Mouse (Mus musculus) effector memory CD4-positive, alpha-beta T cell, adult 5 months (primary cell): ENCODE data around the gene Rhot1. TPM values are rescaled to one million over a fixed set of nuclear protein-coding genes. Genes with fewer than 3 reads are reported as not detected.

Source experiments
- polyA plus RNA-seq: library from polyadenylated mRNA; unstranded; fragments of 100-300 nt; shearing (Covaris generic); gene quantifications from one replicate; pipeline ENCODE4 v1.2.1, GENCODE M21; 2017

Rhot1 gene
- 51.8 TPM for polyA plus RNA-seq

GRCm38 (mm10) chr11:80208860-80209800 is at the start of gene Rhot1:
TSS of gene Rhot1 (plus strand) at chr11:80209019.

DNA sequence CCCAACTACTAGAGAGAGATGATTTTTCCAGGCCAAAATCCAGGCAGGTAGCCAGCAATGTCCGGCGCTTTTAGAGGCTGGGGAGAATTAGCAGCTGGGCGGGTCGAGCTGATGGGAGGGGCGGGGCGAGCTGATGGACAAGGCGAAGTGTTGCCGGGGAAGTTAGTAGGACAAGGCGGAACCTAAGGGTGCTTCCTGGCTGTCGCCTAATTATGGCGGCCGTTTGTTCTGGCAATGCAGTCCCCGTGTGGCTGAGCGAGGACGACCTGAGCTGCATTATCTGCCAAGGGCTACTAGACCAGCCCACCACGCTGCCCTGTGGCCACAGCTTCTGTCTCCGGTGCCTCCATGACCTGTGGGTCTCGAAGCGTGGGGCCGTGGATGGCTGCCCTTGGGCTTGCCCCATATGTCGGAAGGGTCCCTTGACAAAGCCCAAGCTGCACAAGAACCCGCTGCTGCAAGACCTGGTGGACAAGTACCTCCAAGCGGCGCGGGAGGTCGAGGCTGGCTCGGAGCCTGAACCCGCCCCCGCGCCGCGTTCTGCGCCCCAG is 25.0 kb upstream of the Rhot1 start, which contains the start of gene Rnf135:
Gene Rnf135, plus strand, starts transcription at position 147 of the 551 bp plus-strand sequence.

DNA sequence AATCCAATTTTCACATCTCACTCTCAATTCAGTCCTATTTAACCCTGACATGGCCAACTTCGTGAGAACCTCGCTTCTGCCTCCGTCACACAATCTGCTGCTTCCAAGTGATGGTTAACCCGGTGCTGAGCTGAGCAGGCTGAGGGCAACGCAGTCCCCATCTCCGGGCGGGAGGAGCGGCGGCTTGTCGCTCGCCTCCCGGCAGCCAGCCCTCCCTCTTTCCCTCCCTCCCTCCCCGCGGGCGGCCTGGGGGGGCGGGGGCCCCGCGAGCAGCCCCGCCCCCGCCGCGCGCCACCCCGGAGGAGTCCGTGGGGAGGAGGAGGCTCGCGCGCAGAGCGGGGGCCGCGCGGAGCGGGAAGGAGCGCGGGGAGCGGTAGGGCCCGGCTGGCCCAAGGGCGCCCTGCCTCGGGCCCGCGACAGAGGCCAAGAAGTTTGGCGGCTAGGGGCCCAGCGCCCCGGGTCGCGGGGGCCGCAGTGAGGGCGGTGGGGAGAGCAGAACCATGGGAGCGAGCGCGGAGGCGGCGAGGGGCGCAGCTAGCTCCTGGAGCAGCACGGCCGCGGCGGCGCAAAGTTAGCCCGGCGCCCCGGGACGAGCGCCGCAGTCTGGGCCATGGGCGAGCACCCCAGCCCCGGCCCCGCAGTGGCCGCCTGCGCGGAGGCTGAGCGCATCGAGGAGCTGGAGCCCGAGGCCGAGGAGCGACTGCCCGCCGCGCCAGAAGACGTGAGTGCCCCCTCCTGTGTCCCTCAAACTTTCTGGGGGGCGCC is 91.9 kb downstream of the Rhot1 start, which contains the start of gene Rhbdl3:
Gene Rhbdl3, plus strand, starts transcription at position 362 of the 765 bp plus-strand sequence.

Other genes with a start within 250 kb of the Rhot1 start
- 40.0 TPM for gene Utp6, start 246.6 kb upstream of the Rhot1 start, polyA plus RNA-seq
- 52.8 TPM for gene Suz12, start 215.9 kb upstream of the Rhot1 start, polyA plus RNA-seq
- 339 TPM for gene Crlf3, start 128.0 kb upstream of the Rhot1 start, polyA plus RNA-seq
- 2.6 TPM for gene Atad5, start 119.6 kb upstream of the Rhot1 start, polyA plus RNA-seq
- 4.0 TPM for gene Tefm, start 66.8 kb upstream of the Rhot1 start, polyA plus RNA-seq
- gene Adap2, start 54.9 kb upstream of the Rhot1 start, polyA plus RNA-seq: not detected
- gene Rnf135, start 25.2 kb upstream of the Rhot1 start, polyA plus RNA-seq: 3.3 TPM
- 6.0 TPM for gene Rhbdl3, start 91.9 kb downstream of the Rhot1 start, polyA plus RNA-seq
- gene 5730455P16Rik, start 169.0 kb downstream of the Rhot1 start, polyA plus RNA-seq: 10.7 TPM
- 175 TPM for gene Zfp207, start 174.3 kb downstream of the Rhot1 start, polyA plus RNA-seq
- 141 TPM for gene Psmd11, start 219.6 kb downstream of the Rhot1 start, polyA plus RNA-seq